Mouse (Mus musculus): ENCODE measurements around the gene H2-Oa. TPM values are rescaled to one million over a fixed set of nuclear protein-coding genes. Genes with fewer than 3 reads are reported as not detected.

Gene H2-Oa
- polyA plus RNA-seq, 1 experiment from 2014 or later, result 0.65 TPM

DNA sequence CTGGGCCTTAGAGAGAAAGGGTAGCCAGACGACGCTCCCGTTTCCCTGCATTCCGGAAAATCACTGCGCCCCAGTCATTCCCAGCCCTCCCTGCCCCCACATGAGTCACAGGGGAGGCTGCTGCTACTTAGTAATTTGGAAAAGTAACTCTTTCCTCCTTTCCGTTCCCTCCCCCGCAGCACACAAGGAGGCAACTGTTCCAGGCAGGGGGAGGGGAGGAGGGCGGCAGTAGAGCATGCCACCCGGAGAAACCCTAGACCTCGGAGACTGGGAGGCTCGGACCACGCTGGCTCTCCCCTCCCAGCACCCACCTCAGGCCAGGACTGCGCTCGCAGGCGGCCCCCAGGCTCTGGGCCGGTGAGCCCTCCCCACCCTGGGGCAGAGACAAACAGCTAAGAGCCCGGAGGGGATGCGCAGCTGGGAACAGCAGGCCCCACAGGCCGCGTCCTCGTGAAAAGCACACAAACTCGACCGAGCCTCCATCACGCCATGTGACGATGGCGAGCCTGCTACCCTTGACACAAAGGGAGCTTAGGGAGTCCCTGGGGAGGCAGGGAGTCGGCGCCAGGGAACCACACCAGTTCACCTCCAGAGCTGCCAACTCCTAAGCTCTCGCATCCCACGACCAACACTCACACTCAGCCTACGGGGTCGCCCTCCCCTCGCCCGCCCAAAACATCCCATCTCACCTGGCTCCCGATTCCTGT, 29.2 kb downstream of the H2-Oa start:
- peaks cover 20% of the 10 kb centered on the region for H3K36me3 ChIP-seq (ENCODE audit: control insufficient read depth, insufficient read depth, low read length)
- H3K4me2 ChIP-seq (replicated peaks; ENCODE audit: low read depth, low read length), result peak overlapping the region; percentile 98
- peak overlapping the region; percentile 100 for H3K27ac ChIP-seq (ENCODE audit: low read length)
- H3K4me1 ChIP-seq (ENCODE audit: control insufficient read depth, insufficient read depth, low read length), result peaks cover 14% of the 10 kb centered on the region
- WGBS, result 0% methylated on average over 31 of the region's 35 CpGs
- no peaks in the 10 kb centered on the region for H3K9me3 ChIP-seq (ENCODE audit: control insufficient read depth, low read depth, low read length)
- H3K9ac ChIP-seq (replicated peaks; ENCODE audit: low read depth, low read length), result peak overlapping the region; percentile 90
- no peaks in the 10 kb centered on the region for H3K27me3 ChIP-seq (ENCODE audit: control insufficient read depth, insufficient read depth, low read length)
- H3K4me3 ChIP-seq (ENCODE audit: low read depth, low read length), result peak overlapping the region; percentile 99
- peak; percentile 12; the same call in 1 of the 2 replicates for ATAC-seq (ENCODE audit: insufficient number of reproducible peaks, insufficient read depth, low FRiP score, low read depth)

GRCm38 (mm10) chr17:34121879-34122187, 29.7 kb downstream of the H2-Oa start:
- Histone ChIP-seq H3K4me3 (ENCODE audit: low read depth, low read length) (peak overlapping the region; percentile 99), H3K36me3 (ENCODE audit: control insufficient read depth, insufficient read depth, low read length) (peaks cover 15% of the 10 kb centered on the region), H3K4me2 (replicated peaks; ENCODE audit: low read depth, low read length) (peak overlapping the region; percentile 98), H3K27ac (ENCODE audit: low read length) (peak overlapping the region; percentile 100), H3K9ac (replicated peaks; ENCODE audit: low read depth, low read length) (peak overlapping the region; percentile 90), H3K9me3 (ENCODE audit: control insufficient read depth, low read depth, low read length) (no peaks in the 10 kb centered on the region), H3K4me1 (ENCODE audit: control insufficient read depth, insufficient read depth, low read length) (peaks cover 8% of the 10 kb centered on the region), H3K27me3 (ENCODE audit: control insufficient read depth, insufficient read depth, low read length) (no peaks in the 10 kb centered on the region)
- 3% methylated on average over 5 of the region's 10 CpGs for WGBS
- no peak for ATAC-seq (ENCODE audit: insufficient number of reproducible peaks, insufficient read depth, low FRiP score, low read depth)

DNA sequence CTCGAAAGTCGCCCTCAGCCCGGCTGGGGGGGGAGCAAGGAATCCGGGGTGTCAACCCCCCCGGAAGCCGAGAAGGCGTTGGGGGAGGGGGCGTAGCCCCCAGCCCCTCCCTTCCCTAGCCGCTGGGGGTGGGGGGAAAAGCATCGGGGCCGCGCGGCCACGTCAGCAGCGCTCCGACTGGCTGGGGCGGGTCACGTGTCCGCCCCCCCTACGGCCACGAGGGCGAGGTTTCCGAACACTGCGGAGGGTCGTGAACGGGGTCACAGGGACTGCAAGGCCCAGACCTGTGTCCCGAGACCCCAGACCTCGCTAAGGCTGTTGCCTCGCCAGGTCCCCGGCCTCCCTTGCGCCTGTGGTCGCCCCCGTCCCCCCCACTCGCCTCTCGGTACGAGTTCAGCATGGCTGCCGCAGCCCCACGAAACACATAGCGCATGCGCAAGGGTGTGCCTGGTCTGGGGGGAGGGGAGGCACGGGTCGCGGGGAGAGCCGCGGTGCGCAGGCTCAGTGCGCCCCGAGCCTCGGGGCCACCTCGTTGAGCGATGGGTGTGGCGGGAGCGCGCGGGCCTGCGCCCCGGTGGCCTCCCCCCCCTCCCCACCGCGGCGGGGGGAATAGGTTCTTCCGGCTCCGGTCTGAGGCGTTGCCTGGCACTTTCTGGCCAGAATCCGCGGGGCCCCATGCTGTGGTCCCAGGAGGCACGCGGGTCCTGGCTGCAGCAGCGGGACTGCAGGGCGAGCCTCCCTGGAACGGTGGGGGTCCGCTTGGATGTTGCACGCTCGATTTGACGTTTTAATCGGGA, 30.2 kb downstream of the H2-Oa start, which contains the start of gene Brd2:
Gene Brd2 (minus strand): TSS at position 447 of the 797 bp plus-strand sequence.
- WGBS, result 1% methylated on average over 70 of the region's 75 CpGs
- H3K4me3 ChIP-seq (ENCODE audit: low read depth, low read length), result peak within 1 kb of the TSS; percentile 99
- H3K9ac ChIP-seq (replicated peaks; ENCODE audit: low read depth, low read length), result peak within 1 kb of the TSS; percentile 90
- H3K4me1 ChIP-seq (ENCODE audit: control insufficient read depth, insufficient read depth, low read length), result peaks cover 8% of the 10 kb centered on the region
- peak within 1 kb of the TSS; percentile 98 for H3K4me2 ChIP-seq (replicated peaks; ENCODE audit: low read depth, low read length)
- no peaks in the 10 kb centered on the region for H3K9me3 ChIP-seq (ENCODE audit: control insufficient read depth, low read depth, low read length)
- H3K27me3 ChIP-seq (ENCODE audit: control insufficient read depth, insufficient read depth, low read length), result no peaks in the 10 kb centered on the region
- peaks cover 10% of the 10 kb centered on the region for H3K36me3 ChIP-seq (ENCODE audit: control insufficient read depth, insufficient read depth, low read length)
- ATAC-seq (ENCODE audit: insufficient number of reproducible peaks, insufficient read depth, low FRiP score, low read depth), result peak; percentile 56
- H3K27ac ChIP-seq (ENCODE audit: low read length), result peak within 1 kb of the TSS; percentile 100

DNA sequence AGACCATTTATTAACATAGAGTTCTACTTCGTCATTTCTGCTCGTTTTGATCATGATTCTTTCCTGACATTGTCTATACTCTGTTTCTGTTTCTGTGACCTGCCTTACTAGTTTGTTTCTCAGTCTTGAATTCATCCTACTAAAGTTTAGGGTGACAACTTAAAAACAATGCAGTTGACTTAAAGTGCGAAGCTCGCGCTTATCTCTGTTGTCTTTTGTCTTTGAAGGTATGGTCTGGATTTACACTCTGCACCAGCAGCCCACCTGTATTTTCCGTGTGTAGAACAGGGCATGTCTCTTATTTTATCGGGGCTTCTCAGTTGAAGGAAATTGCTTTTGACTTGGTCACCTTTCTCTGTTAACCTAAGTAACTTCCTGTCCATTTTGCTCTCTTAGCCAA, 31.0 kb downstream of the H2-Oa start:
- H3K4me2 ChIP-seq (replicated peaks; ENCODE audit: low read depth, low read length), result peak overlapping the region; percentile 98
- H3K4me1 ChIP-seq (ENCODE audit: control insufficient read depth, insufficient read depth, low read length), result peaks cover 12% of the 10 kb centered on the region
- H3K27me3 ChIP-seq (ENCODE audit: control insufficient read depth, insufficient read depth, low read length), result no peaks in the 10 kb centered on the region
- WGBS, result 2% methylated on average over 7 of the region's 7 CpGs
- H3K27ac ChIP-seq (ENCODE audit: low read length), result peak overlapping the region; percentile 100
- no peaks in the 10 kb centered on the region for H3K9me3 ChIP-seq (ENCODE audit: control insufficient read depth, low read depth, low read length)
- no peak for ATAC-seq (ENCODE audit: insufficient number of reproducible peaks, insufficient read depth, low FRiP score, low read depth)
- peak overlapping the region; percentile 99 for H3K4me3 ChIP-seq (ENCODE audit: low read depth, low read length)
- H3K9ac ChIP-seq (replicated peaks; ENCODE audit: low read depth, low read length), result peak overlapping the region; percentile 90
- H3K36me3 ChIP-seq (ENCODE audit: control insufficient read depth, insufficient read depth, low read length), result peaks cover 8% of the 10 kb centered on the region

DNA sequence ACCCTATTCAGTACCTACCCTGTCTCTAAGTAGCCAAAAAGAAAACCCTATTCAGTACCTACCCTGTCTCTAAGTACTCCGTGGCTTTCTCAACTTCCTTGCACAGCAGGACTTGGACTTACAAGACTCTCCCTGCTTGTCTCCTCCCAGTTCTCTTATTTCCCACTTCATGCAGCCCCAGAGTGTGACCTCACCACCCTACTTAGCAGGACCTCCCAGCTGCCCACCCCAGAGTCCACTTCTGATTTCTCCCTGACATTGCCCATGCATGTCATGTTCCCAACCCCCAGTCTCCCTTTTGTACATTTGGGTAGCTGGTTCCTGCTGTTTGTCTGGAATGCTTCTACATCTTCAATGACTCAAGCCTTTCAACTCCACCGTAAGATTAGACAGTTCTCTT, 31.4 kb downstream of the H2-Oa start:
- peak overlapping the region; percentile 98 for H3K4me2 ChIP-seq (replicated peaks; ENCODE audit: low read depth, low read length)
- H3K9me3 ChIP-seq (ENCODE audit: control insufficient read depth, low read depth, low read length), result no peaks in the 10 kb centered on the region
- H3K4me1 ChIP-seq (ENCODE audit: control insufficient read depth, insufficient read depth, low read length), result peaks cover 12% of the 10 kb centered on the region
- H3K4me3 ChIP-seq (ENCODE audit: low read depth, low read length), result peak overlapping the region; percentile 99
- whole genome bisulfite sequencing, result 3% methylated on average over 2 of the region's 2 CpGs
- H3K9ac ChIP-seq (replicated peaks; ENCODE audit: low read depth, low read length), result peak overlapping the region; percentile 90
- peaks cover 4% of the 10 kb centered on the region for H3K36me3 ChIP-seq (ENCODE audit: control insufficient read depth, insufficient read depth, low read length)
- H3K27ac ChIP-seq (ENCODE audit: low read length), result peak overlapping the region; percentile 100
- H3K27me3 ChIP-seq (ENCODE audit: control insufficient read depth, insufficient read depth, low read length), result no peaks in the 10 kb centered on the region
- no peak for ATAC-seq (ENCODE audit: insufficient number of reproducible peaks, insufficient read depth, low FRiP score, low read depth)

DNA sequence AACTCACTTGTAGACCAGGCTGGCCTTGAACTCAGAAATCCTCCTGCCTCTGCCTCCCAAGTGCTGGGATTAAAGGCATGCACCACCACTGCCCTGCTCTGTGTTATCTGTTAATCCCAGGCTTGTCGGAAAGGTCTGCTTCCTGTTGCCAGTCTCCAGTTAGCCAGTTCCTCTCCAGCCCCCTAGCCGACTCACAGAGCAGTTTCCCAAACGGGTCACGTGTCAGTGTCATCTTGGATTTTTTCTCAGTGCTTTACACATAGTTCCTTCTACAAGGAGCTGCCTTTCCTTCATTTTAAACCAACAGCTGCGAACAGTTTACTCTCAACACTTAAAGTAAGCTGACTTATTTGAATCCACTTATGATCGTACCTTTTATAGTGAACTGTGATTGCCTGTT, 32.5 kb downstream of the H2-Oa start:
- Histone ChIP-seq H3K4me2 (replicated peaks; ENCODE audit: low read depth, low read length) (no peak overlapping the region), H3K36me3 (ENCODE audit: control insufficient read depth, insufficient read depth, low read length) (no peaks in the 10 kb centered on the region), H3K4me1 (ENCODE audit: control insufficient read depth, insufficient read depth, low read length) (peaks cover 19% of the 10 kb centered on the region), H3K9ac (replicated peaks; ENCODE audit: low read depth, low read length) (no peak overlapping the region), H3K4me3 (ENCODE audit: low read depth, low read length) (no peak overlapping the region), H3K27ac (ENCODE audit: low read length) (no peak overlapping the region), H3K27me3 (ENCODE audit: control insufficient read depth, insufficient read depth, low read length) (no peaks in the 10 kb centered on the region), H3K9me3 (ENCODE audit: control insufficient read depth, low read depth, low read length) (no peaks in the 10 kb centered on the region)
- WGBS, result 70% methylated on average over 6 of the region's 6 CpGs
- ATAC-seq (ENCODE audit: insufficient number of reproducible peaks, insufficient read depth, low FRiP score, low read depth), result no peak

DNA sequence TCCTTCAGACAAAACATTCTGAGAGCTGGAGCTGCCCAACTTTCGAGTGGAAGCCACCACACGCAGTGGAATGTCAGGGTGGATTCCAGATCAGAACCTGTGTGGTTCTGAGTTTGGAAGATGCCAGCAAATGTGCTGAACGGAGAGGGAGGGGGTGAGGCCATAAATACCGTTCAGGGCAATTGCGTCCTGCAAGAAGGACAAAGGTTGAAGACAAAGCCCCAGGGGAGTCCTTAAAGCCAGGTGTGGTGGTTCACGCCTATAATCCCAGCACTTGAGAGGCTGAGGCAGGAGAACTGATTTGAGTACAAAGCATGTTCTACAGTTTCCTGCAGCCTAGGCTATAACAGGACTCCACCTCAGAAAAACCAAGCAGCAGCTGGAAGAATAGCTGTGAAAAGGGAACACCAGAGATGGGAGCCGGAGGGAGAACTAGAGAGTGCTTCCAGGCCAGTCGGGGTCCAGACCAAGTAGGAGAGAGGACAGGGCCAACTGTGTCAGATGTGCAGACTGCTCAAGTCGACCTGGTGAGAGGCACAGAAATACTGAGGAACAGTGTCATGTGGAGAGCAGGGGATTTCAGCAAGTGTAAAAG, 34.8 kb downstream of the H2-Oa start:
- no peaks in the 10 kb centered on the region for H3K27me3 ChIP-seq (ENCODE audit: control insufficient read depth, insufficient read depth, low read length)
- no peaks in the 10 kb centered on the region for H3K9me3 ChIP-seq (ENCODE audit: control insufficient read depth, low read depth, low read length)
- no peak for ATAC-seq (ENCODE audit: insufficient number of reproducible peaks, insufficient read depth, low FRiP score, low read depth)
- no peak overlapping the region for H3K4me2 ChIP-seq (replicated peaks; ENCODE audit: low read depth, low read length)
- no peak overlapping the region for H3K27ac ChIP-seq (ENCODE audit: low read length)
- H3K4me1 ChIP-seq (ENCODE audit: control insufficient read depth, insufficient read depth, low read length), result peaks cover 19% of the 10 kb centered on the region
- no peaks in the 10 kb centered on the region for H3K36me3 ChIP-seq (ENCODE audit: control insufficient read depth, insufficient read depth, low read length)
- 54% methylated on average over 9 of the region's 9 CpGs for WGBS
- no peak overlapping the region for H3K9ac ChIP-seq (replicated peaks; ENCODE audit: low read depth, low read length)
- H3K4me3 ChIP-seq (ENCODE audit: low read depth, low read length), result no peak overlapping the region

- 31% methylated on average over 6 of the region's 6 CpGs for WGBS
- H3K9me3 ChIP-seq (ENCODE audit: control insufficient read depth, low read depth, low read length), result no peaks in the 10 kb centered on the region
- H3K36me3 ChIP-seq (ENCODE audit: control insufficient read depth, insufficient read depth, low read length), result no peaks in the 10 kb centered on the region
- no peaks in the 10 kb centered on the region for H3K27me3 ChIP-seq (ENCODE audit: control insufficient read depth, insufficient read depth, low read length)
- ATAC-seq (ENCODE audit: insufficient number of reproducible peaks, insufficient read depth, low FRiP score, low read depth), result no peak
- H3K27ac ChIP-seq (ENCODE audit: low read length), result no peak overlapping the region
- no peak overlapping the region for H3K4me2 ChIP-seq (replicated peaks; ENCODE audit: low read depth, low read length)
- no peak overlapping the region for H3K4me3 ChIP-seq (ENCODE audit: low read depth, low read length)
- H3K9ac ChIP-seq (replicated peaks; ENCODE audit: low read depth, low read length), result no peak overlapping the region
- H3K4me1 ChIP-seq (ENCODE audit: control insufficient read depth, insufficient read depth, low read length), result peaks cover 19% of the 10 kb centered on the region
These were observed 35.3 kb downstream of the H2-Oa start for GRCm38 (mm10) chr17:34127475-34127874.
